Mouse (Mus musculus): ENCODE measurements around the gene Kif14.
"Not testable (repeated sequence)": the region's sequence is repeated elsewhere in the genome, so short reads cannot be mapped to it uniquely, and the experiment has no call there.

Kif14 gene

DNA sequence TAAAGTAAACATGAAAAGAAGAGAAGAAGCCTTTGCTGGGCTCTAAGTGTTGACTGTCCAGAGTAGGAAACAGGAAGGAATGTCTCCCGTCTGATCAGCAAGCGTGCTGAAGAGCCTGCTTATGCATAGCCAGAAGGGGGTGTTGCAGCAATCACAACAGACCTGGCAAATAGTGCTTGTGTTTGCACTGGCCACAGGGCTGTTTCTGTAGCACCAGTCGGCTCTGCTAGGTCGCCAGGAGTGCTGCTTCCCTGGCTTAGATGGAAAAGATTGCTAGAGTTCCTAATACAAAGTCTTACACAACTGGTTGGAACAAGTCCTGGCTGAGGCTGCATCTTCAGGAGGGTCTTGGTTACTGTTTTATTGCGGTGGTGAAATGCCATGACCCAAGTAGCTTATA, 25.5 kb downstream of the Kif14 start:
- no peak for DNase-seq (ENCODE audit: low spot score in 2 of 2)

DNA sequence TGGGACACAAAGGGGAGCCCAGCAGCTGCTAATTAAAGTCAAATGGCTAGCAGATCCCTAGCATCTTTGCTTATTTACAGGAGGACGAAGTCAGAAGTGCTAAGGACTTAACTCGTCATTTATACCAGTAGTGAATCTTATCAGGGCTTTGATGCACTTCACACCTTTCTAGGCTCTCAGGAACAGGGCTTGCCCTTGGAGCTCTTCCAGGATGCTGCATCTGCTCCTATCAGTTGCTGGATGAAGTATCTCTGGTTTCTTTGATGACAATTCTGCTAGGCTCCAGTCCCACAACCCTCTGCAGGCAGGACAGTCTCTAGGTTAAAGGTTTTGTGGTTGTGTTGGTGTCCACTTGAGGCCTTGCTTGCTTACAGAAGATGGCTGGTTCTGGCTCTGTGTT, 26.1 kb downstream of the Kif14 start:
- DNase-seq (ENCODE audit: low spot score in 2 of 2) = no peak

- DNase-seq (ENCODE audit: low spot score in 2 of 2) = no peak
Measured at GRCm38 (mm10) chr1:136499317-136499716, 33.2 kb downstream of the Kif14 start.

DNA sequence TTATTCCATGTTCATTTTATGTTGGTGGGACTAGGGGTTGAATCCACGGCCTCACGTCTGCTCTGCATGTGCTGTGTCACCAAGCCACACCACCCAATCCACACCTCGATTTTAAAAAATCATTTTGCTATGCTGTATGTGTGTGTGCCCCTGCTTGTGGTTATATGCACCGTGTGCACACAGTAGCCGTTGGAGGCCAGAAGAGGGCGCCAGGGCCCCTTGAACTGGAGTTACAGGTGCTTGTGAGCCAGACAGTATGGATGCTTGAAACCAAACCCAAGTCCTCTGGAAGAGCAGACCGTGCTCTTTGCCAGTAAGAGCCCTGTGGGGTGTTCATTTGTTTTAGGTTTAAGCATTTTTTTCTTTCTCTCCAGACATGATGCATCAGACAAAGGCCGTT, 36.8 kb downstream of the Kif14 start:
- DNase-seq (ENCODE audit: low spot score in 2 of 2) = no peak

DNA sequence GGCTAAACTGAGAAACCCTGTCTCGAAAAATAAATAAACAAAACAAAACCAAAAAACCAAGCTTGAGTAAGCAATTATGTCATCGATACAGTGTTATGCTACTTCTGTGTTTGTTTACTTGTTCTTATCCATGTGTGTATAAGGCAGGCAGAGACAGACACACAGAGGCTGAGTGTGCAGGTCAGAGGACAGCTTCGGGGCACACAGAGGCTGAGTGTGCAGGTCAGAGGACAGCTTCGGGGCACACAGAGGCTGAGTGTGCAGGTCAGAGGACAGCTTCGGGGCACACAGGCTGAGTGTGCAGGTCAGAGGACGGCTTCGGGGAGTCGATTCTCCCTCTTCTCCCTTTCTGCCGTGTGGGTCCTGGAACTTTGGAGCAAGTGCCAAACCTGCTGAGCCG, 40.1 kb downstream of the Kif14 start:
- not testable (repeated sequence) for DNase-seq (ENCODE audit: low spot score in 2 of 2)

DNA sequence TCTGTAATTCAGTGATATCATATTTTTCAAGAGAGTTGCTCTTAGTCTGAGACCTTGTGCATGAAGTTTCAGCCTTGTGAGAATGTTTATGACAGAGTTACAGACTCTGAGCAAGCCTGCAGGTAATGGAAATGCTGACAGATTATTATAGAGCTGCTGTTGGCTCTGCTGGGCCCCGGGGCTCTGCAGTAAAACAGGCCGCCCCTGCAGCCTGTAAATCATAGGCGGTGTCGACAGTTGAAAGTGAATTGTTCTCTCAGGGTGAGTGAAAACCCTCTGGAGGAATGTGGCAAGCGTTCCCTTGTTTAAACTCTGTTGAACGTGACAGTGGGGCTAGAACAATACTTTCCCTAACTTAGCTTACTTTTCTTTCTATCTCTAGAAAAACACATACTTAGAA, 46.2 kb downstream of the Kif14 start:
- DNase-seq (ENCODE audit: low spot score in 2 of 2) = no peak

DNA sequence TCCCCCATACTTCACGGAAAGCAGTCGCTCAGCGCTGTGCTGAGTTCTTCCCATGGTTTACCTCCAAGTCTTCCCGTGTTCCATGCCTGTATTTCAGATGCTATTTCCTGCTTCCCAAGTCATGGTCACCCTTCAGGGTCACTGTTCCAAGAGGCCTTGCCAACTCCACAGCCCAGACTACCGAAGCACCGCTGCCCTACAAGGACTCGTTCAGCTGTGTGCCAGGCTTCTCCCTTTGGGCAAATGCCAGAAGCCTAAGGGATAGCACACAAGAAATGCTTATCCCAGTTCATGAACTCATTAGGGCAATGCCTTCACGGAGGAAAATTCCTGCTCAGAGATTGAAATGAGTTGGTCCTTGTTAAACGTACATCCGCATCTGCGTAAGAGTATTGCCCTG, 47.0 kb downstream of the Kif14 start:
- no peak for DNase-seq (ENCODE audit: low spot score in 2 of 2)

DNA sequence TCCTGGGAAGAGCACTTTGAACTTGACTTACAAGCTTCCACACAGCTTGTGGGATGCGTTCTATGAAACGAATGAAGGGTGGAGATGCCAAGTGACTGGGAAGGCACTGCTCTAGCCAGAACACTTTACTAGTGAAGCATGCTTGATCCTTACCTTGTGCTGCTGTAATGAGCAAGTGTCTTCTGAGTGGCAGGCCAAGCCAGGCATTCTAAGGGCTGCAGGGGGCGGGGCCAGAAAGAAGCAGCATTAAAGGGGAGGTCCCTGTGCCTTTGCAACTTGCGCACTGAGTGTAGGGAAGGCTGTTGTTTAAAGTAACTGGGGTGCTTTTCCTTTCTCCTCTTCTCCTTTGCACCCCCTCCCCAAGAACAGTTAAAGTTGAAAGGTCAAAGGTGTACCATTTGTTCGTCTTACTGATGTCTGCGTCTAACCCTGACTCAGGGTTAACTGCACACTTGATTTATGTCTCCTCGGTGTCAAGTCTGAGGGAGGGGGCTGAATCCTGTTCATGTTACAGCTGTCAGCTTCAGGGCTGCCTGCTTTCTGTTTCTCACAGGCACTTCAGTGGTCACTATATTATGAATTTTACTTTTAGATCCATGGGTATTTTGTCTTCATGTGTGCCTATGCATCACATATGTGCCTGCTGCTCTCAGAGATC, 52.7 kb downstream of the Kif14 start:
- DNase-seq (ENCODE audit: low spot score in 2 of 2) = no peak

DNA sequence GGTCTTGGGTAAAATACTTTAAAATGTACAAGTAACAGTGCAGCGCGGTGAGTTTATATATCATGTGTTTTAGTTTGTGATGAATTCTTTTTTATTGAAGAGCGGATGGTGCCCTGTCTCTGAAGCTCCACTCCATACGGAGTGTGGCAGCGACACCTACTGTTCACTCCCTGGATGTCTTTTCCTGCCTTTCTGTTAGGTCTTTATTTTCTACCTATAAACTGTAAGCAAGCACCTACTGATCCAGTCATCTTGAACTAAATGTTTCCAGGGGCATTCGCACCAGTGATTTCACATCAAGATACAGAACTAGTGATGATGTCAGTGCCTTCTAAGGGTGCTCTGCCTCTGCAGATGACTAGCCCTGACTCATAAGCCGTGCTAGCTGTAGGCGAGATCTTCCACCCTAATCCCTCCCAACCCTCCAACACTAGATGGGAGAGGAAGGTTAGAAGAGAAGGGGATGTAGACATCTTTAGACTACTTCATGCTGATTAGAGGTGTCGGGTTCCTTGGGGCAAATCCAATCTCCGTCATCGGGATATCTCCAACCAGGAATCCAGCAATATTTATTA, 55.3 kb downstream of the Kif14 start:
- peak; percentile 32 to 46 for DNase-seq (ENCODE audit: low spot score in 2 of 2)

DNA sequence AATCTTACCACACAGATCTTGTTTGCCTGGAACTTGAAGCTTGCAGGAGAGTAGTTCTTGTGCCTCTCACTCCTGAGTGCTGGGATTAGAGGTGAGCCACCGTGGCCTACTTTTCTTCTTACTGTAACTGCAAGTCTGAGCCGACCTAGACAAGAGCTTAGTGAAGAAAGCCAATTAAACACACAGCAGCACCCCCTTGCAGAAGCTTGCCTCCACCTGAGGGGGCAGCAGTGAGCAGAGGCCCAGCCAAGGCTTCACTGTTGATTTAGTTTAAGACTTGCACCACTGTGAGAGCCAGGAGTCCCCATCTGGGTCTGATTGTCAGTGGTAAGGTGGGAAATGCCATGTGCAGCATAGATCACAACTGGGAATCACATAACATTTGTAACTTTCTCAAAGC, 58.8 kb downstream of the Kif14 start:
- peak; percentile 37 to 42 for DNase-seq (ENCODE audit: low spot score in 2 of 2)

DNA sequence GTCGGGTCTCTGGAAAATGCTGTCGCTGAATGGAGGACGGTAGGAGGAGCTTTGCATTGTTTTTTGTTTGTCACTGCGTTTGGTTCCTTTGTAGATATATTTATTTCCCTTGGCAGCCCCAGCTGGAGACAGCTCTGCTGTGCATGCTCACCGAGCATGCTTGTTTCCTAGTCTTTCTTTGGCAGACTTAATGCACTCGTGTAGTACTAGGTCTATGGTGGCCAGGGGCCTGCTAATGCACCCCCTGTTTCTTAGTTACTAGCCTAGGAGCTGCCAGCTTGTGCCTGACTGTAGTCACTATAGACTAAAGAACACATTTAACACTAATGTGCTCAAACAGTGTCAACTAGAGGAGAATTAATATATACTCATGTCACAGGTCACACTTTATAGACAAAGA, 59.7 kb downstream of the Kif14 start:
- DNase-seq (ENCODE audit: low spot score in 2 of 2) = no peak

GRCm38 (mm10) chr1:136527163-136527562, 61.0 kb downstream of the Kif14 start:
- DNase-seq (ENCODE audit: low spot score in 2 of 2) = no peak

- no peak for DNase-seq (ENCODE audit: low spot score in 2 of 2)
Measured at GRCm38 (mm10) chr1:136532556-136532955, 66.4 kb downstream of the Kif14 start.

GRCm38 (mm10) chr1:136536947-136537346, 70.8 kb downstream of the Kif14 start:
- no peak for DNase-seq (ENCODE audit: low spot score in 2 of 2)

- DNase-seq (ENCODE audit: low spot score in 2 of 2) = peak in 1 of 2 experiments; percentile 73
Measured at GRCm38 (mm10) chr1:136538247-136538646, 72.1 kb downstream of the Kif14 start.

DNA sequence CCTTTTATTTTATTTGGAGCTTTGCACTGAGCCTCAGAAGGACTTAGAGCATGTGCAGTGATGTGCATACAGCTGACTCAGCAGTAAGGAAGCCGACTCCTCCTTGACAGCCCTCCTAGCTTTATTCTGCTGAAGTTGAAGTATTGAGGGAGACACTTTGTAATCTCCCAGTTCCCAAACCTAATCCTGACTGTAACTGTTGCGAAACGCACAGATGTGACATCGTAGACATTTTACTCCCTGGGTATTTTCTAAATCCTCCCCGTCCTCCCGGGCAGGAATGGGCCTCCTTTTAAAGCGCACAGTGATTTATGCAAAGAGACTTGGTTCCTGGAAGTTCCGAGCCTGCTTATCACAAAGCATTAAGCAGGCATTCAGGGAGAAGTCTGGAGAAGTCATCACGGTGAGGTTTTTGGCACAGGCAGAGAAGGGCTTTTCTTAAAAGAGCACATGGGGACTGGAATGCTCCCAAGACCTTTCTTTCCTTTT, 74.3 kb downstream of the Kif14 start:
- peak in 1 of 2 experiments; percentile 36 for DNase-seq (ENCODE audit: low spot score in 2 of 2)

- DNase-seq (ENCODE audit: low spot score in 2 of 2) = no peak
Measured at GRCm38 (mm10) chr1:136541618-136542376, 75.7 kb downstream of the Kif14 start.

DNA sequence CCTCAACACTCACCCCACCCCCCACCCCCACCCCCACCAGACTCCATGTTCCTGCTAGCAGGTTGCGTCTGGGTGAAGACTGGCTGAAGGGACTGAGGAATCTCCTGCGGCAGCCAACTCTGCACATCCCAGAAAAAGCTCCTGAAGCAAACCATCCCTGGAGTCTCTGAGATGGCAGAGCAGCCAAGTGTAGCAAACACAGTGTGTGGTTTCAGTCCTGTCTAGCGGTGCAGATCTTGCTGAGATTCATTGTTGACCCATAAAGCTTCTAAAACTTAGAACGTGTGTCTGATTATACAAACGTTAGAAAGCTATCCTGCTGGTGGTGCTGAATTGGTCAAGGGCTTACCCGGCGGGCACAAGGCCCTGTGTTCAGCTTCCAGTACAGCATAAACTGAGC, 77.8 kb downstream of the Kif14 start:
- DNase-seq (ENCODE audit: low spot score in 2 of 2) = no peak

GRCm38 (mm10) chr1:136547068-136547467, 80.9 kb downstream of the Kif14 start:
- DNase-seq (ENCODE audit: low spot score in 2 of 2) = no peak

- no peak for DNase-seq (ENCODE audit: low spot score in 2 of 2)
Measured at GRCm38 (mm10) chr1:136550285-136550684, 84.1 kb downstream of the Kif14 start.

- DNase-seq (ENCODE audit: low spot score in 2 of 2) = peak; percentile 63 to 78
Measured at GRCm38 (mm10) chr1:136550851-136551540, 84.9 kb downstream of the Kif14 start.

DNA sequence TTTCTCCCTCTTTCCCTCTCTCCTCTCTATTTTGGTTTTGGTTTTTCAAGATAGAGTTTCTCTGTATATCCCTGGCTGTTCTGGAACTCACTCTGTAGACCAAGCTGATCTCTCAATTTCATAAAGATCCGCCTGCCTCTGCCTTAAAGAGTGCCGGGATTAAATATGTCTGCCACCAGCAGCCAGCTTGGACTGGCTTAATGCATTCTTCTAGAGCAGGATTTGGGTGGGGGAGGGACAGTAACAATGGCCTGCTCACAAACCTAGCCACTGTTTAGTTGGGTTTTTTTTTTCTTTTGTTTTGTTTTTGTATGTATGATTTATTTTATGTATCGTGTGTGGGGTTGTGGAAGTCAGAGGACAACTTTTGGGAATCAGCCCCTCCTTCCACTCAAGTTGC, 88.5 kb downstream of the Kif14 start:
- no peak for DNase-seq (ENCODE audit: low spot score in 2 of 2)

Data from urinary bladder, postnatal 36 days (tissue).